Mouse (Mus musculus): ENCODE measurements at regions not wholly inside any gene's neighbourhood (a gene's known extent, or its start where the extent isn't known, plus 50 kb on each side); places are given as distances from the start of the nearest gene placed in this dataset.
"Not testable (repeated sequence)": the region's sequence is repeated elsewhere in the genome, so short reads cannot be mapped to it uniquely, and the experiment has no call there.

DNA sequence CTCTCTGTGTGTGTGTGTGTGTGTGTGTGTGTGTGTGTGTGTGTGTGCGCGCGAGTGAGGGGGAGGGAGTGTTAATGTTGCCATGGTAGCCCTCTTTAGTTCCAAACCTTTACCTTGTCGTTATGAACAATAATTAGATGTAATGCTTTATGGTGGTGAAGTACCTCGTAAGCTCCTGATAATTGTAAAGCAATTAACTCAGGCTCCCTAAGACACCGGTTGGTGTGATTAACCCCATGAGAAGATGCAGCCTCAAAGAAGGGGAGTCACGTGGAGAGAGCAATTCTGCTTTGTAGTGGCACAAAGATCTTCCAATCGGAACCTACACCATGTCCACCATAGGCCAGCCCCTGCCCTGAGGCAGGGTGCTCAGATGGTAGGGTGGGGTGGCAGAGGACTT, 152.3 kb upstream of the Map1b start:
- no peak overlapping the region for H3K4me3 ChIP-seq (replicated peaks)
- TF ChIP-seq FLI1 (IDR thresholded peaks at IDR 0.05; ENCODE audit: low read length) = no peak
- TF ChIP-seq GATA1 (IDR thresholded peaks at IDR 0.05; ENCODE audit: borderline replicate concordance, low read length) = no peak
- no peaks in the 10 kb centered on the region for H3K27me3 ChIP-seq (replicated peaks)
- no peaks in the 10 kb centered on the region for H3K9me3 ChIP-seq
- no peaks in the 10 kb centered on the region for H3K4me1 ChIP-seq
- H3K36me3 ChIP-seq (replicated peaks; ENCODE audit: low read length) = no peaks in the 10 kb centered on the region

DNA sequence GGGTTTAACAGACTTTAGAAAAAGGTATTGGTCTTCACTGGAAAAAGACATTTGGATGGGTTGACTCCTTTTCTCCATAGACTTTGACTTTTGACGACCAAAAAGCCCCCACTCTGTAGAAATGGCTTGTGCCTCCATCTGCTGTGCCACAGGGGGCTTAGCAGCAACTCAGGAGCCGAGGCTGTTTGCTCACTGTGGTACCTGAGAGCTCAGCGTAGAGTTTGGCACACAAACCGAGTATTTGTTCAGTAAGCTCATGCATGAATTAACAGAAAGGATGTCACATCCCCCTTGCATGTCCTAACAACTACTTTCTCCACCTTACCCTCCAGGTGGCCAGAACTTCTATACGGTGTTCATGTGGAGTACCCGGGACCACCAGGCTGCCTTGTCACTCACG, 149.7 kb upstream of the Map1b start:
- no peaks in the 10 kb centered on the region for H3K9me3 ChIP-seq
- TF ChIP-seq GATA1 (IDR thresholded peaks at IDR 0.05; ENCODE audit: borderline replicate concordance, low read length) (no peak), FLI1 (IDR thresholded peaks at IDR 0.05; ENCODE audit: low read length) (no peak)
- H3K36me3 ChIP-seq (replicated peaks; ENCODE audit: low read length) = no peaks in the 10 kb centered on the region
- no peaks in the 10 kb centered on the region for H3K4me1 ChIP-seq
- no peaks in the 10 kb centered on the region for H3K27me3 ChIP-seq (replicated peaks)
- no peak overlapping the region for H3K4me3 ChIP-seq (replicated peaks)

DNA sequence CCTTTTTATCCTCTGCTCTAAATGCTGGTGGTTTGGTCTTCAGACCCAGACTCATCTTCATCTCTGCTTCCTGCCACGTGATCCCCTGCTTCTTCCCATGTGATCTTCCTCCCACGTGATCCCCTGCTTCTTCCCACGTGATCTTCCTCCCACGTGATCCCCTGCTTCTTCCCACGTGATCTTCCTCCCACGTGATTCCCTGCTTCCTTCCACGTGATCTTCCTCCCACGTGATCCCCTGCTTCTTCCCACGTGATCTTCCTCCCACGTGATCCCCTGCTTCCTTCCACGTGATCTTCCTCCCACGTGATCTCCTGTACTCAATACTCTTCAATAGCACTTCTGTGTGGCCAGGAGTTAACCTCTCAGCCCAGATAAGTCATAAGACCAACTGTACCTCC, 147.1 kb upstream of the Map1b start:
- H3K27me3 ChIP-seq (replicated peaks); H3K9me3 ChIP-seq; H3K4me1 ChIP-seq; H3K4me3 ChIP-seq (replicated peaks); H3K36me3 ChIP-seq (replicated peaks; ENCODE audit: low read length): not testable (repeated sequence)

DNA sequence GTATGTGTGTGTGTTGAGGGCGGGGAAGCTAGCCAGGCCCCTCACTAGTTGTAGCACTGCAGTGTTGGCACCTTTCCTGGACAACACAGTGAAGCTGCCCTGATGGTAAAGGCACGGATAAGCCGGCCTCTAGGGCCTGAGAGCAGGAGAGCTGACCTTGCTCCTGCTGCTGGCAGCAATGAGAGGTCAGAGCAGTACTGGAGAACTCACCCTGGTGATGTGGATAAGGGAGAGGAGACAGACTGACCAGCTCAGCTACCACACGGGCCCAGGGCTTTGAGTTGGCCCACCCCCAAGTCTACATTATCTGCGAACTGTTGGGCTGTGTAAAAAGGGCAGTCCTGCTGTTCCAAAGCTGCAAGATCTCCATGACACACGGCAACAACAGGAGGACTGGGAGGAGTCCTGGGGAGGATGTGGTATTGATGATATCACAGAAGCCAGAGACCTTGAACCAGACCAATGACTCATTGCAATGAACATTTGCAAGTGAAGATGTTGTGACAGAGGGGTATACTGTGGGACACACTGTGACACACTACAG, 131.4 kb upstream of the Map1b start:
- H3K36me3 ChIP-seq (replicated peaks; ENCODE audit: low read length) = no peaks in the 10 kb centered on the region
- H3K9me3 ChIP-seq = no peaks in the 10 kb centered on the region
- H3K4me1 ChIP-seq = peaks cover 6% of the 10 kb centered on the region; the same call in 1 of the 2 replicates
- no peak for TF ChIP-seq GATA1 (IDR thresholded peaks at IDR 0.05; ENCODE audit: borderline replicate concordance, low read length)
- no peak for TF ChIP-seq FLI1 (IDR thresholded peaks at IDR 0.05; ENCODE audit: low read length)
- no peak overlapping the region for H3K4me3 ChIP-seq (replicated peaks)
- H3K27me3 ChIP-seq (replicated peaks) = no peaks in the 10 kb centered on the region

DNA sequence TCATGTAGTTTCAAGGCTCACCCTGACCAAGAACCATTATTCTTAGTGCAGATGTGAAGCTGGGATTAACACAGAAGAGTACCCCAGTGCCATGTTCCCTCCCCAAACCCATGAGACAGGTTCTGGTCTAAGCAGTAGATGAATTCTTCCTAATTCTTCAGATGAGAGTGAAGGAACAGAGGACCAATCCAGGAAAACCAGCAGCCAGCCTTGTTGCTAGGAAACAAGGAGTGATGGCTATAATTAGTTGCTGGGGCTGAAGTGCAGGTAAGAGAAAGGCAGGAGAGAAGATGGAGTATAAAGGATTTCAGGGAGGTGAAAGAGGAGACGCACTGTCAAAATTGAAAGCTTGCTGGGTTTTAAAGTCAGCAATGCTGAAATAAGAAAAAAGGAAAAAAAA, 128.4 kb upstream of the Map1b start:
- TF ChIP-seq FLI1 (IDR thresholded peaks at IDR 0.05; ENCODE audit: low read length) = no peak
- no peak for TF ChIP-seq GATA1 (IDR thresholded peaks at IDR 0.05; ENCODE audit: borderline replicate concordance, low read length)
- H3K4me1 ChIP-seq = peaks cover 6% of the 10 kb centered on the region; the same call in 1 of the 2 replicates
- no peaks in the 10 kb centered on the region for H3K36me3 ChIP-seq (replicated peaks; ENCODE audit: low read length)
- H3K27me3 ChIP-seq (replicated peaks) = no peaks in the 10 kb centered on the region
- no peaks in the 10 kb centered on the region for H3K9me3 ChIP-seq
- H3K4me3 ChIP-seq (replicated peaks) = no peak overlapping the region

DNA sequence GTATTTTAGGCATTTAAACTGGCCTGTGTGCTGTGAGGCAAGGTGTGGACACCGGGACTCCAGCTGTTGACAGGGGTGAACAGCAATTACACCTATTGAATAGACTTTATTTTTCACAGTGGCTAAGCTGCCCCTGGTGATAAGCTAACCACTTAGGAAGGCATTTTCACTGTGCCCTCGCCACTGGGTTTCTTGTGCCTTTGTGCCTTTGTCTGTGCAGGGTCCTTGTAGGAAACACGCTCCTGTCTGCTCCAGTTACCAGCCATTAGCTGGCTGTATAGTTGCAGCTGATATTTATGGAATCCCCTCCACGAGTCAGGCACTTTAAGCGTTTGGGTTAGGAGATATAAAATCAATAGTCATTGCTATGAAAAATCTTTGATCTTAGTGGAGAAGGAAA, 126.5 kb upstream of the Map1b start:
- H3K36me3 ChIP-seq (replicated peaks; ENCODE audit: low read length) = no peaks in the 10 kb centered on the region
- TF ChIP-seq FLI1 (IDR thresholded peaks at IDR 0.05; ENCODE audit: low read length) (no peak), GATA1 (IDR thresholded peaks at IDR 0.05; ENCODE audit: borderline replicate concordance, low read length) (no peak)
- H3K9me3 ChIP-seq = no peaks in the 10 kb centered on the region

DNA sequence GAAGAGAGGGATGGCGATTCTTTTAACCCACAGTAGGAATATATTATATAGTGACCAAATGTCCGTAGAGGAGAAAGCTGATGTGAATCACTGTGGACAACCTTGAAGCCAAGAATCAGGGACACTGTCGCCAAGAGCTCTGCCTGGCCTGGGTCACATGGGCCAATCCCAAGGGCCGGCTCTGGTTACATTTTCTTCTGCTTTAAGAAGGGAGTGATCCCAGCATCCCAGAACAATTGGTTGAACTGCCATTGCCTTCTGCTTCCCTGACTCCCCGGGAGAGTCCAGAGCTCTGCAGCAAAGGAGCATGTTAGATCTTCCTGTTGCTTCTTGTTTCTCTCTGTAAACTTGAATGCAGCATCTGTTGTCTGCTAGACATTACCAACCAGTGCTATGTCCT, 126.0 kb upstream of the Map1b start:
- Histone ChIP-seq H3K4me1 (no peaks in the 10 kb centered on the region; the same call in 1 of the 2 replicates), H3K36me3 (replicated peaks; ENCODE audit: low read length) (no peaks in the 10 kb centered on the region), H3K27me3 (replicated peaks) (no peaks in the 10 kb centered on the region), H3K9me3 (no peaks in the 10 kb centered on the region), H3K4me3 (replicated peaks) (no peak overlapping the region)
- no peak for TF ChIP-seq GATA1 (IDR thresholded peaks at IDR 0.05; ENCODE audit: borderline replicate concordance, low read length)
- TF ChIP-seq FLI1 (IDR thresholded peaks at IDR 0.05; ENCODE audit: low read length) = no peak

More for the DNA sequence above, 126.5 kb upstream of the Map1b start:
- Histone ChIP-seq H3K4me1 (peaks cover 5% of the 10 kb centered on the region; the same call in 1 of the 2 replicates), H3K27me3 (replicated peaks) (no peaks in the 10 kb centered on the region), H3K4me3 (replicated peaks) (no peak overlapping the region)

DNA sequence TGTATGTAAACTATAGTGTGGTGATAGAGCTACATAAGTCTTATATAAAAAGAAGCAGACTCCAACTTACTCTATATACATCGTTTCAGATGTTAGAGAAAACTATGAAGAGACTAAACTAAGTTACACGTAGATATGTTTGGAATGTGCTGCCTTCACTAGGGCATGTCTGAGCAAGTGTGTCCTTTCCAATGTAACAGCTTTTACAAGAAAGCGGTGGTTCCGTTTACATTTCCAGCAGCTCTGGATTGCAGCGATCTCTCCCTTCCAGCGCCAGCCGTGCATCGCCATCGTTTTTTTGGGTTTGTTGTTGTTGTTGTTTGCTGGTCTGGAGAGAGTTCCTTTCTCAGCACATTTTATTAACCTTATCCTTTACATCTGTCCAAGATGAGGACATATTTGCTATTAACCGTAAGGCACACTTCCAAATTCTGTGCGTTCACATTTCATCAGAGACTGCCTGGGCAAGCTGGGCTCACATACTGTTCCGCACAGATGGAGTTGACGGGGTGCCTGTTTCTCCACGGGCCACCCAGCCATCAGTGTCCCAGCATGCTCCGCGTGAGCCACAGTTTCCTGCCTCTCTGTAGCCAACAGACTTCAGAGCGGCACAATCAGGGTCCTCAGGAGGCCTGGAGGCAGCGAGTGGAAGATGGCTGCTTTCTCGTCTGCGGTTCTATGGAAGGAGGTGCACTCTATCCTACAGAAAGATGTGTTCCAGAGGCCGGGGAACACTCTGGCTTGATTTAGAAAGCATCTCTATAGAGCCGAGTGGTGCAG, 125.2 kb upstream of the Map1b start:
- Histone ChIP-seq H3K36me3 (replicated peaks; ENCODE audit: low read length) (no peaks in the 10 kb centered on the region), H3K27me3 (replicated peaks) (no peaks in the 10 kb centered on the region), H3K4me1 (no peaks in the 10 kb centered on the region), H3K9me3 (no peaks in the 10 kb centered on the region), H3K4me3 (replicated peaks) (no peak overlapping the region)
- TF ChIP-seq FLI1 (IDR thresholded peaks at IDR 0.05; ENCODE audit: low read length) (no peak), GATA1 (IDR thresholded peaks at IDR 0.05; ENCODE audit: borderline replicate concordance, low read length) (no peak)

DNA sequence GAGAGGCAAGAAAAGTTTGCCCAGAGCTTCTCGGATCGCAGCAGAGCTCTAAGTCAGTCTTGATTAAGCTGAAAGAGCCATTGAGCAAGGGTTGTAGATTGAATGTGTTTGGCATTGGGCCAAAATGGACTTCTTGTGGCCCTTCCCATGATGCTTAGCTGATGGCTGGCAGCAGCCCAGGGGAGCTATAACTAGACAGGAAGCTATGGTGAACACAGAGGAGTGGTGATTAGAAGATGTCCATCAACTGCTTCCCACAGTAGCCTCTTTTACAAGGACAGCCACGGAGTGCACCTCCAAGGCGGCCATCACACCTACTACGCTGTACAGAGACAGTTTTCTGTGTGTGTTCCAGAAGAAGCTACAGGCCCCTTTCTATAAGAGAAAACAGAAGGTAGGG, 116.4 kb upstream of the Map1b start:
- Histone ChIP-seq H3K4me3 (replicated peaks) (no peak overlapping the region), H3K36me3 (replicated peaks; ENCODE audit: low read length) (no peaks in the 10 kb centered on the region), H3K4me1 (no peaks in the 10 kb centered on the region), H3K27me3 (replicated peaks) (no peaks in the 10 kb centered on the region), H3K9me3 (no peaks in the 10 kb centered on the region)
- no peak for TF ChIP-seq FLI1 (IDR thresholded peaks at IDR 0.05; ENCODE audit: low read length)
- TF ChIP-seq GATA1 (IDR thresholded peaks at IDR 0.05; ENCODE audit: borderline replicate concordance, low read length) = no peak

DNA sequence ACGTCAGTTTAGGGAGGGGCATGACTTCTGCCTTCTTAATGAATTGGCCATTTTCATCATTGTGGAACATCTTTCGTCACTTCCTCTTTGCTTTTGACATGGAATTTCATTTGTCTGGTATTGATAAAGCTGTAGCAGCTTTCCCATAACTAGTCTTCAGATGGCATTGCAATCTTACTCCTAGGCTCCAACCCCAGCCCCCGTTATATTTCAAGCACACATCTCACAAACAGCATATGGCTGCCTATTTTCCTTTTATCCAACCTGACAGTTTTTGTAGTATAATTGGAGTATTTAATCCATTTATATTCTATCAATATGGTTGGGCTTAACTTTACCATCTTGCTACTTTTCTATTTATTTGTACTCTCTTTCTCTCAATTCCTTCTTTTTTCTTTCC, 114.5 kb upstream of the Map1b start:
- Histone ChIP-seq H3K9me3 (no peaks in the 10 kb centered on the region), H3K4me1 (no peaks in the 10 kb centered on the region), H3K27me3 (replicated peaks) (no peaks in the 10 kb centered on the region), H3K36me3 (replicated peaks; ENCODE audit: low read length) (no peaks in the 10 kb centered on the region), H3K4me3 (replicated peaks) (no peak overlapping the region)
- TF ChIP-seq FLI1 (IDR thresholded peaks at IDR 0.05; ENCODE audit: low read length) = no peak

Measured in megakaryocyte, embryonic 14.5 days (primary cell).